Mouse (Mus musculus) adrenal gland, adult 8-10 months (tissue): ENCODE measurements around the gene Ttc30b. TPM values are rescaled to one million over a fixed set of nuclear protein-coding genes. Genes with fewer than 3 reads are reported as not detected.
"Not testable (repeated sequence)": the region's sequence is repeated elsewhere in the genome, so short reads cannot be mapped to it uniquely, and the experiment has no call there.

Experiments
- DNase-seq: peaks from one replicate; pipeline ENCODE4 v3.0.0; 2022
- total RNA-seq, 4 experiments: library from RNA; stranded (reverse); gene quantifications; 2 replicates each; pipeline ENCODE4 v1.2.4; 2022

Gene Ttc30b
- total RNA-seq, 4 experiments from 2014 or later, result 22.0 to 25.8 (median 22.5) TPM

DNA sequence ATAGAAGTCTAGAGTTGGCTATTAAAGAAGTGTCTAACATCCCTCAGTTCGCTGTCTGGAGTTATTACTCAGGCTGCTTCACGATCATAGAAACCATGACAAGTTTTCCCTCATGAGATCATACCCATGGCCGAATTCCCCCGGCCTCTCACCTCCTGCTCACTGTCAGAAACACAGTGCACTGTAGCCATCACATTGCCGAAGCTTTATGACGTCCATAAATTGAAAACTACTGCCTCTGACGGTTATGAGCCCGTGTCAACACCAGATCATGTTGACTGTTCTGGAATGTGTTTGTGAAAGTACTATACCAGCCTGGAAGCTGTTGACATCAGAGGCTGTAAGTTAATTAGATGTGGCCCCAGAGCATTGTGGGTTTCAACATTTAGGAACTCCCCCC lies 12.3 kb upstream of the Ttc30b start:
- DNase-seq, result no peak

DNA sequence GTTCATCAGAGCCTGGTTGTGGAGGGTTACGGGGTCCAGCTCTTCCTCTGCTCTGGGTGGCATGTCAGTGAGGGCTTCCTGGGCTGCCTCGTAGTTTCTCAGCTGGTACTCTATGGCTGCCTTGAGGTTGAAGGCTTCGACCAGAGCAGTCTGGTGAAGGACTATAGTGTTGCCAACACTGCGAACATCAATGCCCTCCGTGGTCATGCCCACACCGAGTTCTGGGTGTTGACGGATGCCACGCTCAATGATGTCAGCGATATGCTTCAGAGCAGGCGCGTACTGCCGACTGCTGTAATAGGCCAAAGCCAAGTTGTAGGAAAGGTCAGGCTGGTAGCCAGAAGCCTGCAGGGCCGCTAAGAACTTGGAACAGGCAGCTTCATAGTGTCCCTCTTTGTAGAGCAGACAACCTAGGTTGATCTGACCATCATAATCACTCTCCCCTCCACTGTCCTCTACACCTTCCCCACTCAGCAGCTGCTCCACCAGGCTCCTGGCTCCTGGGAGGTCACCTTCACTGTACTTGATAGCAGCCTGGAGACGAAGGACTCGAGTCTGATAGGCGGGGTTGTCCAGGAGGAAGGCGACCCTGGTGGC lies 767 bp downstream of the Ttc30b start:
- not testable (repeated sequence) for DNase-seq

DNA sequence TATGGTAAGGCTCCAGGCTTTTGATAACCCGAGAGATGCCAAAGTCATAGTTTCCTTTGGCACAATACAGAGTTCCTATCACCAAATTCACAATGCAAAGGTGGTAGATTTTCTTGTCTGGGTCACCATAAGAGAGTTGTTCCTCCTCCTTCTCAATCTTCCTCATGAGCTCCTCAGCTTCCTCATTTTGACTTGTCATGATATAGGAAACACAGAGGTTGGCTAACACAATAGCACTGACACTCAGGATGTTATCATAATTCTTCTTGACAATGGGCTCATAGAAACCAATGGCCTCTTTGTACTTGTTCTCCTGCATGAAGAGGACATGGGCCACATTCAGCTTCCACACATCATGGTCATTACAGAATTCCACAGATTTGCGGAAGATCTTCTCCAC lies 1.7 kb downstream of the Ttc30b start:
- DNase-seq, result not testable (repeated sequence)

GRCm38 (mm10) chr2:75933541-75933940 lies 4.8 kb downstream of the Ttc30b start:
- no peak for DNase-seq

- DNase-seq, result no peak
Measured at GRCm38 (mm10) chr2:75930941-75931340, 7.4 kb downstream of the Ttc30b start.

DNA sequence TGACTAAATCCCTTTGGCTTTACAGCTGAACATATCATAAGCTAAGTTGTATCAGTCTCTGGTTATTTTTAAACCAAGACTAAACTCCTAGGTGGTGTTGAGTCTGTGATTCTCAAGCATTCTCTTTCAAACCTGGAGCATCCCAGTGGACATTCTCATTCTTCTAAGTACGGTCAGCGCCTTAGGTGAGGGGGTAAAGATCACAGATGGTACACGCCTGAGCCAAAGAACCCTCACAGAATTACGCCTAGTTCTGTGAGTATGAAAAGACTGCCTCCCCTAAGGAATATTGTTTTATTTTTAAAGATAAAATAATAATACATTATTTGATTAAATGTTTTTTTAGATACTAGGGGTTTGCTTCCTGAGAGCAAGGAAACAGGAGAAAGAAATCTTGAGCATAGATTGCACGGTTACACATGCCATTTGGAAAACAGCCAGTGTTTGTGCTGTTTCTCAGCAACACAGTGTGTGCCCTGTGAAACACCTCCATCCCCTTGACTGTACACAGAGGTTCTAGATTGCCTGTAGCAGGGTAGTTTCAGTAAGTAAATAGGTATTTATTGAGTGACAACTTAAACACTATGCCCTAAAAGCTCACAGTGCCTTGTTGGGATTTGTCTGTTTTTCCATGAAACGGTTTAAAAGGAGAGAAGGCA lies 8.5 kb downstream of the Ttc30b start:
- DNase-seq, result no peak

DNA sequence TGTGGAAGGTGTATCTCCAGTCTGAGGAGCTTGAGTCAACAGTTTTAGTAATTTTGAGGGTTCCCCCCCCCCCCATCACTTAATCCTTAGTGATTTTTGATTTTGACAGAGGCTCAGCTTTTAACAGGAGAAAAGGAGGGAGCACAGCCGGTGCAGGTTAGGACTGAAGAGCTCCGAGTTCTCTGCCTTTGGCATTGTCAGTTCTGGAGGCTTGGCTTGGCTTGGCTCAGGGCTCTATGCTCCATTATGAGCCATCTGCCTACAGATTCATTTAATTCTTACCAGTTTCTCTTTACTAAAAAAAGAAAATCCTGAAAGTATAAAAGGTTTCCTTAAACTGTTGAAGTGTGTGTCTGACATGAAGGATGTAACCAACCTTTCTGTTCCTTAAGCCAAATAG lies 9.2 kb downstream of the Ttc30b start:
- no peak for DNase-seq

GRCm38 (mm10) chr2:75928011-75928410 lies 10.4 kb downstream of the Ttc30b start:
- no peak for DNase-seq

- DNase-seq, result no peak
Measured at GRCm38 (mm10) chr2:75926061-75926460, 12.3 kb downstream of the Ttc30b start.

DNA sequence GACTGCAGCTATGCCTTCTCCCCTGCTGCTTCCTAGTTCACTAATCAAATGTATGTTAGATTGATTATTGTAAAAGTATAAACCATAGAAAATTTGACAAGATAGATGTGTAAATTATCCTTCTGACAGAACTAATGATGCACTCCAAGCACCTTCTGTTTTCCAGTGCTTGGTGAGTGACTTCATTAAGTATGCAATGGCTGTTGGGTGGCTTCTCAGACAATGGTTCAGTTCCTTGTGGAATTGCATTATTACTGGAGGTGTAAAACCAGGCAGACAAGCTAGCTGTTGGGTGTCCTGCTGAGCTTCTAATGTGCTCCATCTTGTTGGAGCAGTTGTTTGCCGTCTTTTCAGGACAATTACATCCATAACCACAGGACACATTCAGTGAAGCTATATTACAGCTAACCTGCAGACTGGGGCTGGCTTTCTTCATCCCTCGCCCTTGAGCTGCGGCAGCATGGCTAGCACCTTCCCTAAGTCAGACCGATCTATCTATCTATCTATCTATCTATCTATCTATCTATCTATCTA lies 14.5 kb downstream of the Ttc30b start:
- DNase-seq, result no peak

DNA sequence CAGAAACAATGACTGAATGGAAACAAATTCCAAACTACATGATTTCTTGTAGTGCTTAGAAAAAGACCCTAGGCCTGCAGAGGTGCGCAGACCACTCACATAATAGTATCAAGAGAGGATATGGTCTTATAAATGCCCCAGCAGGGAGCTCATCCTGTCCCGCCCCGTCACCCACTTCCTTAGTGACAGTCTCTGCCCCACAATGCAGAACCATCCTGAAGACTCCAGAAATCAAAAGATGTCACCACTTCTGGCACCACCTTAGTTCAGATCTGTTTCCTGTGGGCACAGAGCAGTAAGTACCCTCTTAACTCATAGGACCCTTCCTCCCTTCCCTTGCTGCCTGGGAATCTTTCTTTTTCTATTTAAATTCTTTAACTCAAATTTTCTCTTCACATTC lies 23.3 kb downstream of the Ttc30b start:
- no peak for DNase-seq

DNA sequence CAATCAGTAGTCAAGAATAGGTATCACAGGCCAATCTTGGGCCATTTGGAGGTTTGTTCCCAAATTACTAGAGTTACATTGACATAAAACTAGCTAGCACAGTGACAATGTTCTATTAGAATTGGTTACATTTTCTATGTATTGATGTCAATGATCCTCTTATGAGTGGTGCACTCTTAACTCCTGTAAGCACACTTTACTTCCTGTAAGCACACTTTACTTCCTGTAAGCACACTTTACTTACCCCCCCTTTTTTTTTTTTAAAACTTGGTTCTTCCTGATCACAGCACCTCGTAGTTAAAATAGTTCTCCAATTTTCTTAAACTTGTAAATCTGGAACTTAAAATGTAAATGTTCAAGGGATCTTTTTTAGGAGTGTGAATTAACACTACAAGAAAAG lies 31.2 kb downstream of the Ttc30b start:
- DNase-seq, result no peak

GRCm38 (mm10) chr2:75901869-75902268 lies 36.5 kb downstream of the Ttc30b start:
- DNase-seq, result no peak

DNA sequence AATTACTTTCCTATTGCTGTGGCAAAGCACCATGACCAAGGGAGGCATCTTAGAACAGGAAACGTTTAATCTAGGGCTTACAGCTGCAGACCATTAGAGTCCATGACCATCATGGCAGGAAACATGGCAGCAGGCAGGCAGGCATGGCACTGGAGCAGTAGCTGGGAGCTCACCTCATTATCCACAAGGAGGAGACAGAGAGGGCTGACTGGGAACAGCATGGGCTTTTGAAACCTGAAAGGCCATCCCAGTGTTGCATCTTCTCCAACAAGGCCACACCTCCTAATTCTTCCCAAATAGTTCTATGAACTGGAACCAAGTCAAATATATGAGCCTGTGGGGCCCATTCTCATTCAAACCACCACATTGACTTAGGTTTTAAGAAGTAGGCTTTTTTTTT lies 38.1 kb downstream of the Ttc30b start:
- DNase-seq, result no peak

DNA sequence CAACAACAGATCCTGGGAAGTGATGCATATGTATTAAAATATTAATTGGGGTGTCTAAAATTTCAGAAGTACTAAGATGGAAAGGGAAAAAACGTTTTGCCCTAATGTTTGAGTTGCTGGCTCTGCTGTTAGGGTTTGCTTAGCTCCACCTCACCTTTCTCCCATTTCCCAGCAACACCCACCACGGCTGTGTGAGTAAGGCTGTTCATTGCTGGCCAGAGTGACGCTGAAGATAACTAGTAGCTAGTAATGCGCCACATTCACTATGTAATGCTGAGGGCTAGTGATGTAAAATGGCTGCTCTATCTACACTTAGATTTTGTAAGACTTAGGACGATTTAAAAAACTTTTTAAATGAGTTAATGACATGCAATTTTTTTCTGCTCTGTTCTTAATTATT lies 42.7 kb downstream of the Ttc30b start:
- no peak for DNase-seq

GRCm38 (mm10) chr2:75891981-75892380 lies 46.4 kb downstream of the Ttc30b start:
- DNase-seq, result no peak

Other genes with a start within 250 kb of the Ttc30b start
- 100 to 1,000 TPM in 3 of 4 experiments, 10 to 100 TPM in 1; 93.7 to 115 (median 107) TPM for gene Nfe2l2, start 233.9 kb downstream of the Ttc30b start, total RNA-seq
- 10 to 100 TPM; 36.7 to 39.1 (median 39.1) TPM for gene Agps, start 106.4 kb downstream of the Ttc30b start, total RNA-seq
- gene Ttc30a2, start 39.6 kb upstream of the Ttc30b start, total RNA-seq, result under 1 TPM; 0.20 to 0.59 (median 0.28) TPM
- 1 to 10 TPM; 2.9 to 4.2 (median 4.2) TPM for gene Ttc30a1, start 43.4 kb upstream of the Ttc30b start, total RNA-seq